Mouse (Mus musculus) MEL (cell line): ENCODE measurements around the gene Eif2b5. TPM values are rescaled to one million over a fixed set of nuclear protein-coding genes. Genes with fewer than 3 reads are reported as not detected.

Experiments
- DNase-seq: peaks from one replicate; pipeline ENCODE4 v3.0.0; 2011; ENCODE audit warnings: low read depth, low spot score
- H3K27ac ChIP-seq: 2 replicates; pipeline ENCODE4 v1.5.1; 2012; ENCODE audit warnings: low read depth, mild to moderate bottlenecking, control low read depth, low read length, moderate library complexity; ENCODE audit not compliant: control insufficient read depth
- H3K27me3 ChIP-seq, 2 experiments: fragments of 150-350 bp in 1 of 2; sonication (generic) in 1 of 2; 2 replicates each; pipeline ENCODE4 v1.6.1; 2012; ENCODE audit warnings: low read length in 2 of 2, mild to moderate bottlenecking in 2 of 2, improper control_type of control experiment in 1 of 2, moderate library complexity in 1 of 2; ENCODE audit not compliant: insufficient read depth in 2 of 2, control insufficient read depth in 1 of 2
- H3K36me3 ChIP-seq, 2 experiments: 2 replicates each; pipeline ENCODE4 v1.6.1; 2012 to 2014; ENCODE audit warnings: low read length in 2 of 2, improper control_type of control experiment in 1 of 2, inconsistent platforms in 1 of 2, mild to moderate bottlenecking in 1 of 2; ENCODE audit not compliant: insufficient read depth in 2 of 2, control insufficient read depth in 1 of 2
- H3K4me1 ChIP-seq, 2 experiments: fragments of 150-350 bp in 1 of 2; sonication (generic) in 1 of 2; 2 replicates each; pipeline ENCODE4 v1.6.1; 2012; ENCODE audit warnings: low read length in 2 of 2, improper control_type of control experiment in 1 of 2, mild to moderate bottlenecking in 1 of 2; ENCODE audit not compliant: insufficient read depth in 2 of 2, control insufficient read depth in 1 of 2
- H3K4me3 ChIP-seq, 2 experiments: fragments of 150-350 bp in 1 of 2; sonication (generic) in 1 of 2; 2 replicates each; pipeline ENCODE4 v1.5.1; 2012; ENCODE audit warnings: low read depth in 2 of 2, low read length in 2 of 2, mild to moderate bottlenecking in 2 of 2, moderate library complexity in 2 of 2, control low read depth in 1 of 2, improper control_type of control experiment in 1 of 2; ENCODE audit not compliant: control insufficient read depth in 1 of 2, insufficient read depth in 1 of 2
- H3K79me2 ChIP-seq: 2 replicates; pipeline ENCODE4 v1.6.1; 2012; ENCODE audit warnings: mild to moderate bottlenecking, low read length, moderate library complexity; ENCODE audit not compliant: control insufficient read depth, poor library complexity, insufficient read depth
- H3K9ac ChIP-seq: 2 replicates; pipeline ENCODE4 v1.6.1; 2012; ENCODE audit warnings: low read depth, mild to moderate bottlenecking, control low read depth, low read length, moderate library complexity; ENCODE audit not compliant: control insufficient read depth, poor library complexity, severe bottlenecking
- H3K9me3 ChIP-seq: fragments of 150-350 bp; sonication (generic); replicated peaks from 2 replicates; pipeline ENCODE4 v1.6.1; 2012; ENCODE audit warnings: mild to moderate bottlenecking, low read length, improper control_type of control experiment, moderate library complexity; ENCODE audit not compliant: insufficient read depth
- CHD1 ChIP-seq: IDR thresholded peaks from 2 replicates; pipeline ENCODE4 v1.6.1; 2012; ENCODE audit warnings: low read depth, mild to moderate bottlenecking, inconsistent platforms, low read length, improper control_type of control experiment
- CHD2 ChIP-seq: IDR thresholded peaks from 2 replicates; pipeline ENCODE4 v1.6.1; 2011; ENCODE audit warnings: low read length, improper control_type of control experiment
- CTCF ChIP-seq, 3 experiments: IDR thresholded peaks in 2 of 3; conservative IDR thresholded peaks in 1 of 3; 2 replicates each; pipeline ENCODE4 v1.5.1; 2011 to 2012; ENCODE audit warnings: low read length in 3 of 3, low read depth in 2 of 3, mild to moderate bottlenecking in 2 of 3, improper control_type of control experiment in 1 of 3, inconsistent platforms in 1 of 3, mixed read lengths in 1 of 3, moderate library complexity in 1 of 3; ENCODE audit not compliant: control insufficient read depth in 1 of 3, insufficient read depth in 1 of 3, poor library complexity in 1 of 3, severe bottlenecking in 1 of 3
- EP300 ChIP-seq, 2 experiments: IDR thresholded peaks; 2 replicates each; pipeline ENCODE4 v1.6.1; 2011; ENCODE audit warnings: improper control_type of control experiment in 2 of 2, low read length in 2 of 2, low read depth in 1 of 2, mild to moderate bottlenecking in 1 of 2
- ETS1 ChIP-seq: IDR thresholded peaks from 2 replicates; pipeline ENCODE4 v1.6.1; 2012; ENCODE audit warnings: low read depth, mild to moderate bottlenecking, inconsistent platforms, low read length, improper control_type of control experiment, moderate library complexity
- GATA1 ChIP-seq: IDR thresholded peaks from 2 replicates; pipeline ENCODE4 v1.6.1; 2011; ENCODE audit warnings: low read depth, low read length, improper control_type of control experiment
- HCFC1 ChIP-seq: IDR thresholded peaks from 2 replicates; pipeline ENCODE4 v1.6.1; 2012; ENCODE audit warnings: low read depth, mild to moderate bottlenecking, inconsistent platforms, low read length, improper control_type of control experiment, moderate library complexity
- MAFK ChIP-seq: IDR thresholded peaks from 2 replicates; pipeline ENCODE4 v1.6.1; 2011; ENCODE audit warnings: low read depth, mild to moderate bottlenecking, low read length, improper control_type of control experiment, borderline replicate concordance
- MAX ChIP-seq: IDR thresholded peaks from 2 replicates; pipeline ENCODE4 v1.6.1; 2011; ENCODE audit warnings: low read length, improper control_type of control experiment
- MAZ ChIP-seq: IDR thresholded peaks from 2 replicates; pipeline ENCODE4 v1.6.1; 2012; ENCODE audit warnings: low read depth, mild to moderate bottlenecking, inconsistent platforms, low read length, improper control_type of control experiment
- MXI1 ChIP-seq: IDR thresholded peaks from 2 replicates; pipeline ENCODE4 v1.6.1; 2011; ENCODE audit warnings: mild to moderate bottlenecking, low read depth, low read length, improper control_type of control experiment
- MYC ChIP-seq: IDR thresholded peaks from 2 replicates; pipeline ENCODE4 v1.6.1; 2011; ENCODE audit warnings: low read depth, mild to moderate bottlenecking, low read length, improper control_type of control experiment, moderate library complexity
- POLR2AphosphoS2 ChIP-seq: IDR thresholded peaks from 2 replicates; pipeline ENCODE4 v1.6.1; 2011; ENCODE audit warnings: low read length, improper control_type of control experiment
- RCOR1 ChIP-seq: IDR thresholded peaks from 2 replicates; pipeline ENCODE4 v1.6.1; 2012; ENCODE audit warnings: low read depth, mild to moderate bottlenecking, inconsistent platforms, low read length, improper control_type of control experiment
- SIN3A ChIP-seq: IDR thresholded peaks from 2 replicates; pipeline ENCODE4 v1.6.1; 2012; ENCODE audit warnings: low read length, improper control_type of control experiment, inconsistent platforms
- SMC3 ChIP-seq: IDR thresholded peaks from 2 replicates; pipeline ENCODE4 v1.6.1; 2011; ENCODE audit warnings: low read depth, low read length, improper control_type of control experiment
- TAL1 ChIP-seq: IDR thresholded peaks from 2 replicates; pipeline ENCODE4 v1.6.1; 2012; ENCODE audit warnings: mild to moderate bottlenecking, inconsistent platforms, low read length, moderate library complexity, mixed read lengths
- TBP ChIP-seq: IDR thresholded peaks from 2 replicates; pipeline ENCODE4 v1.8.0; 2011; ENCODE audit warnings: low read depth, low read length, improper control_type of control experiment
- TCF12 ChIP-seq: IDR thresholded peaks from 2 replicates; pipeline ENCODE4 v1.6.1; 2014; ENCODE audit warnings: low read depth, mild to moderate bottlenecking, inconsistent platforms, low read length, improper control_type of control experiment, moderate library complexity
- USF2 ChIP-seq, 2 experiments: IDR thresholded peaks; 2 replicates each; pipeline ENCODE4 v1.6.1; 2011 to 2012; ENCODE audit warnings: improper control_type of control experiment in 2 of 2, low read length in 2 of 2, borderline replicate concordance in 1 of 2, inconsistent platforms in 1 of 2, low read depth in 1 of 2, mild to moderate bottlenecking in 1 of 2; ENCODE audit not compliant: insufficient read depth in 1 of 2
- ZC3H11A ChIP-seq: IDR thresholded peaks from 2 replicates; pipeline ENCODE4 v1.6.1; 2012; ENCODE audit warnings: low read depth, mild to moderate bottlenecking, inconsistent platforms, low read length, improper control_type of control experiment
- ZMIZ1 ChIP-seq: IDR thresholded peaks from 2 replicates; pipeline ENCODE4 v1.6.1; 2012; ENCODE audit warnings: low read depth, mild to moderate bottlenecking, inconsistent platforms, low read length, improper control_type of control experiment, moderate library complexity
- ZNF384 ChIP-seq: IDR thresholded peaks from 2 replicates; pipeline ENCODE4 v1.6.1; 2012; ENCODE audit warnings: low read depth, mild to moderate bottlenecking, inconsistent platforms, low read length, improper control_type of control experiment
- polyA plus RNA-seq, 2 experiments: library from polyadenylated mRNA; stranded (reverse) in 1 of 2; unstranded in 1 of 2; fragments of >175 nt in 1 of 2; fragments of >200 nt in 1 of 2; gene quantifications; 2 replicates each; pipeline versions ENCODE4 v1.2.1 to v1.2.4; 2012; ENCODE audit warnings: low replicate concordance in 2 of 2, low read depth in 1 of 2; ENCODE audit not compliant: insufficient read length in 2 of 2, insufficient read depth in 1 of 2, missing spikeins in 1 of 2
- total RNA-seq: library from RNA; depleted of rRNA; stranded (reverse); fragments of 300-350 nt; gene quantifications from 2 replicates; pipeline ENCODE4 v1.2.3, GENCODE M21; 2012

Eif2b5 gene
- total and polyA plus RNA-seq, 3 experiments = 91.1 to 131 (median 115) TPM

DNA sequence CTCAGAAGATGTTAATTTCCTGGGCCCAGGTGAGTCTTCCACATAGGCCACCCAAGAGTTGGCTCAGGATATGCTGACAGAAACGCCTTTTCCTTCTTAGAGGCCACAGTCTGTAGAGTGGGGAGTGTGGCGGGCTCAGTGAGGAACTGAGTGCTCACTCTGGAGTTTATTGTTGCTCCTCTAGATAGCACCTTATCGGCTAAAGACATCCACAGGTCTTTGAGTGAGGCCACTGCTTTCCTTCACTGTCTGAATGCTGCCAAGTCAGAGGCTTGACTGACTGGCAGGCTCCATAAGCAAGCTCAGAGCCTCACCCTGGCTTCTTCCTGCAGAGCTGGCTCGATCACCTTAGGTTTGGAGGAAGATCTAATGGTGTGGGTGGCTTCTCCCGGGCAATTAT lies 30.2 kb downstream of the Eif2b5 start:
- Histone ChIP-seq H3K9ac (peak overlapping the region; percentile 36; the same call in 1 of the 2 replicates), H3K36me3 (peaks cover 2 to 20% of the 10 kb centered on the region in 2 experiments; a peak in 3 of 4 replicates), H3K4me1 (peaks cover 13 to 18% of the 10 kb centered on the region in 2 experiments), H3K27ac (peak overlapping the region; percentile 77), H3K9me3 (no peaks in the 10 kb centered on the region), H3K27me3 (no peaks in the 10 kb centered on the region), H3K4me3 (0 out of 4 replicates have a peak overlapping the region, but pooled peaks have one; percentile 0 to 24), H3K79me2 (no peaks in the 10 kb centered on the region)
- peak; percentile 73 for TF ChIP-seq MYC
- TF ChIP-seq RCOR1 = peak; percentile 87
- peak; percentile 86 for TF ChIP-seq EP300 (IDR thresholded peaks at IDR 0.05; ENCODE audit: low read depth in 1 of 2, low read length in 2 of 2)
- no peak; the same call in 1 of the 2 replicates for TF ChIP-seq SMC3
- 0 out of 2 replicates have a peak, but pooled peaks have one; percentile 44 for TF ChIP-seq ZMIZ1
- TF ChIP-seq MAX = peak; percentile 64; the same call in 1 of the 2 replicates
- TF ChIP-seq TBP = peak; percentile 66
- no peak for TF ChIP-seq CTCF (IDR thresholded peaks at IDR 0.05 in 2 of 3, conservative IDR thresholded peaks at IDR 0.05 in 1 of 3; ENCODE audit: control insufficient read depth in 1 of 3, insufficient read depth in 1 of 3, low read depth in 2 of 3, low read length in 3 of 3, poor library complexity in 1 of 3, severe bottlenecking in 1 of 3)
- no peak for TF ChIP-seq CHD2
- peak; percentile 71 for TF ChIP-seq MXI1
- peak; percentile 38 for TF ChIP-seq HCFC1
- peak; percentile 79 for TF ChIP-seq TAL1
- TF ChIP-seq POLR2AphosphoS2 = no peak
- TF ChIP-seq CHD1 = no peak
- no peak for TF ChIP-seq USF2 (IDR thresholded peaks at IDR 0.05; ENCODE audit: borderline replicate concordance in 1 of 2, insufficient read depth in 1 of 2, low read depth in 1 of 2, low read length in 2 of 2)
- TF ChIP-seq MAZ = peak; percentile 72
- peak; percentile 36; the same call in 1 of the 2 replicates for TF ChIP-seq MAFK
- peak; percentile 93 for TF ChIP-seq TCF12
- TF ChIP-seq ETS1 = peak; percentile 85
- peak; percentile 84 for TF ChIP-seq SIN3A
- 0 out of 2 replicates have a peak, but pooled peaks have one; percentile 19 for TF ChIP-seq ZC3H11A
- no peak for TF ChIP-seq ZNF384
- TF ChIP-seq GATA1 = peak; percentile 91
- peak; percentile 93 for DNase-seq
